Mouse (Mus musculus) thymus, adult 2 months (tissue): ENCODE measurements around the gene Flot1.

Experiments used
- CTCF ChIP-seq: fragments of 200-500 bp; IDR thresholded peaks from 2 replicates; pipeline ENCODE4 v1.5.1; 2012; ENCODE audit warnings: mild to moderate bottlenecking, control low read depth, low read length, moderate library complexity, borderline replicate concordance; ENCODE audit not compliant: control insufficient read depth, poor library complexity, insufficient read depth; ENCODE audit errors: extremely low read depth
- POLR2A ChIP-seq: fragments of 200-500 bp; IDR thresholded peaks from 2 replicates; pipeline ENCODE4 v1.6.1; 2012; ENCODE audit warnings: mild to moderate bottlenecking, low read length, control low read depth, moderate library complexity; ENCODE audit not compliant: control insufficient read depth, poor library complexity, insufficient read depth; ENCODE audit errors: extremely low read depth

DNA sequence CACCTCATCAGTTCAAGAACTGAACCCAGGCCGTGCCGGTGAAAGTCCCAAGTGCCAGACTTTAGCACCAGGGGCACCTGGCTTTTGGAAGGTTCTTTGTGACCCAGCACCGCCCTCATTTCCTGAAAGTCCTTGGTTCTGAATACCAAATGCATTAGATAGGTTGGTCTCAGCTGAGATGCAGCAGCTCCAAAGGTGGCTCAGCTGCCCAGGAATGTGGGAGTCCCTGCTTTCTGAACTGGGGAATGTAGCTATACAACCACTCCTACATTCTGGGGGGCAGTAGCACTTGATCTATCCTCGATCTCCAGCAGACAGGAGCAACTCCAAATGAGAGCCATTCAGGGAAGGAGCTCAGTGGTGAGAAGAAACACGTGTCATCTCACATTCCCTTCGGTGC lies 10.3 kb upstream of the Flot1 start:
- TF ChIP-seq CTCF (no peak), POLR2A (no peak)
